In genomic region chr10:39630811-39631210, GRCm38 (mm10) we compare ENCODE assay signal across 13 mouse cellular contexts. TPM values are rescaled to one million over a fixed set of nuclear protein-coding genes. Genes with fewer than 3 reads are reported as not detected.
A peak's percentile ranks its signal among the peaks of the same experiment; 100 is the strongest.
DNase-seq lines count a peak whose midpoint lies in the region; ATAC-seq and TF ChIP-seq lines count a peak whose summit lies in the region.
"Had no signal": no experiment of that assay in that cellular context is flagged by ENCODE, and none has a peak within 500 bp of the region (broad histone marks: within the 10 kb centered on the region; RNA-seq: fewer than 3 reads in every experiment).

No protein-coding gene starts in this region.

- DNase-seq in heart, adult 18-20 months: no peak
- no peak for DNase-seq in lung, postnatal 25 days (ENCODE audit: low spot score)
- no peak for DNase-seq in midbrain, embryonic 10.5 days (ENCODE audit: low spot score)
- no peak for DNase-seq in adrenal gland, postnatal 4 days (ENCODE audit: low spot score in 2 of 2)
- no peak for DNase-seq in left cerebral cortex, adult 2 months (ENCODE audit: extremely low spot score in 1 of 2, low spot score in 2 of 2)
- DNase-seq: cerebellum, postnatal 36 days; kidney, postnatal 14 days; thymus, postnatal 25 days had no signal

- no peak for ATAC-seq in heart, embryonic 11.5 days (replicated peaks; ENCODE audit: insufficient number of reproducible peaks, low FRiP score, low TSS enrichment)
- ATAC-seq in lung, embryonic 15.5 days (ENCODE audit: borderline replicate concordance, extremely low read depth, low FRiP score, low TSS enrichment): no peak
- no peak for ATAC-seq in stomach, embryonic 16.5 days (ENCODE audit: insufficient read depth, low FRiP score)

- no peak for TF ChIP-seq CTCF in left cerebral cortex, adult 2 months (IDR thresholded peaks at IDR 0.05)

- H3K9ac ChIP-seq in heart, embryonic 11.5 days (ENCODE audit: low read depth, low read length): no peak overlapping the region
- H3K9ac ChIP-seq in lung, embryonic 15.5 days: no peak overlapping the region
- H3K9ac ChIP-seq in stomach, embryonic 16.5 days (ENCODE audit: low read length): peak overlapping the region; percentile 56
- H3K9ac ChIP-seq: liver, embryonic 15.5 days had no signal

- intact Hi-C loops in left cerebral cortex, adult 2 months (cut with DNase I): loop anchor here (1.0 to 5.0 kb wide), 5 partner anchors 48 to 459 kb away; no protein-coding TSS in a partner anchor

- no peaks in the 10 kb centered on the region for H3K9me3 ChIP-seq in heart, embryonic 11.5 days (replicated peaks; ENCODE audit: control insufficient read depth, low read length)
- H3K9me3 ChIP-seq in lung, embryonic 15.5 days: no peaks in the 10 kb centered on the region
- H3K9me3 ChIP-seq in midbrain, embryonic 10.5 days (replicated peaks): no peaks in the 10 kb centered on the region
- no peaks in the 10 kb centered on the region for H3K9me3 ChIP-seq in stomach, embryonic 16.5 days (replicated peaks; ENCODE audit: control insufficient read depth, low read length)
- H3K9me3 ChIP-seq: liver, embryonic 15.5 days had no signal

- H3K4me3 ChIP-seq in heart, embryonic 11.5 days (ENCODE audit: low read depth, low read length): no peak overlapping the region
- H3K4me3 ChIP-seq in lung, embryonic 15.5 days: no peak overlapping the region
- no peak overlapping the region for H3K4me3 ChIP-seq in midbrain, embryonic 10.5 days
- H3K4me3 ChIP-seq in stomach, embryonic 16.5 days (replicated peaks; ENCODE audit: low read length): no peak overlapping the region
- H3K4me3 ChIP-seq in left cerebral cortex, adult 2 months: no peak overlapping the region
- H3K4me3 ChIP-seq: liver, embryonic 15.5 days had no signal

- H3K36me3 ChIP-seq in heart, embryonic 11.5 days (ENCODE audit: control insufficient read depth, insufficient read depth, low read length): peaks cover 8% of the 10 kb centered on the region; the same call in 1 of the 2 replicates
- peaks cover 22% of the 10 kb centered on the region; the same call in 1 of the 2 replicates for H3K36me3 ChIP-seq in lung, embryonic 15.5 days
- H3K36me3 ChIP-seq in midbrain, embryonic 10.5 days: peaks cover 19% of the 10 kb centered on the region
- peaks cover 11% of the 10 kb centered on the region; the same call in 1 of the 2 replicates for H3K36me3 ChIP-seq in stomach, embryonic 16.5 days (ENCODE audit: control insufficient read depth, insufficient read depth, low read length)
- H3K36me3 ChIP-seq: liver, embryonic 15.5 days had no signal

- H3K4me1 ChIP-seq in heart, embryonic 11.5 days (ENCODE audit: control insufficient read depth, insufficient read depth, low read length): peaks cover 25% of the 10 kb centered on the region
- H3K4me1 ChIP-seq in lung, embryonic 15.5 days: peaks cover 48% of the 10 kb centered on the region
- peaks cover 46% of the 10 kb centered on the region for H3K4me1 ChIP-seq in midbrain, embryonic 10.5 days
- peaks cover 45% of the 10 kb centered on the region for H3K4me1 ChIP-seq in stomach, embryonic 16.5 days (ENCODE audit: control insufficient read depth, insufficient read depth, low read length)

- no peaks in the 10 kb centered on the region for H3K27me3 ChIP-seq in heart, embryonic 11.5 days (ENCODE audit: control insufficient read depth, insufficient read depth, low read length)
- no peaks in the 10 kb centered on the region for H3K27me3 ChIP-seq in lung, embryonic 15.5 days
- no peaks in the 10 kb centered on the region; the same call in 1 of the 2 replicates for H3K27me3 ChIP-seq in midbrain, embryonic 10.5 days (ENCODE audit: low read depth, poor library complexity, severe bottlenecking)
- H3K27me3 ChIP-seq in stomach, embryonic 16.5 days (ENCODE audit: control insufficient read depth, insufficient read depth, low read length): no peaks in the 10 kb centered on the region
- H3K27me3 ChIP-seq: CH12.LX; liver, embryonic 15.5 days had no signal

- H3K4me2 ChIP-seq in heart, embryonic 11.5 days: peak overlapping the region; percentile 43
- no peak overlapping the region; the same call in 1 of the 2 replicates for H3K4me2 ChIP-seq in lung, embryonic 15.5 days
- no peak overlapping the region for H3K4me2 ChIP-seq in stomach, embryonic 16.5 days (ENCODE audit: low read depth, low read length)
- H3K4me2 ChIP-seq: liver, embryonic 15.5 days had no signal

- H3K27ac ChIP-seq in heart, embryonic 11.5 days (ENCODE audit: low read depth, low read length): peak overlapping the region; percentile 79
- H3K27ac ChIP-seq in lung, embryonic 15.5 days: peak overlapping the region; percentile 90
- H3K27ac ChIP-seq in midbrain, embryonic 10.5 days (replicated peaks): 0 out of 2 replicates have a peak overlapping the region, but pooled peaks have one; percentile 33
- peak overlapping the region; percentile 94 for H3K27ac ChIP-seq in stomach, embryonic 16.5 days (ENCODE audit: low read length)
- H3K27ac ChIP-seq in left cerebral cortex, adult 2 months: no peak overlapping the region
- H3K27ac ChIP-seq: liver, embryonic 15.5 days had no signal

- WGBS in heart, embryonic 11.5 days (ENCODE audit: insufficient replicate concordance): 27% methylated on average over 6 of the region's 6 CpGs
- WGBS in lung, embryonic 15.5 days: 39% methylated on average over 6 of the region's 6 CpGs
- WGBS in midbrain, embryonic 10.5 days: 52% methylated on average over 6 of the region's 6 CpGs
- WGBS in stomach, embryonic 16.5 days: 42% methylated on average over 6 of the region's 6 CpGs

RNA-seq across cellular contexts. Expression of gene Traf3ip2, which starts 18.1 kb away (rescaled TPM):
- 11.6 and 12.9 TPM in 2 replicates for polyA plus RNA-seq in heart, embryonic 11.5 days (2014; fragmentation: Nextera tagmentation; extraction: Ambion mirVana)
- 1 to 10 TPM; 4.7 to 5.4 TPM for total RNA-seq in heart, adult 18-20 months (2021)
- 30.1 and 33.5 TPM in 2 replicates for polyA plus RNA-seq in lung, embryonic 15.5 days (2015; fragmentation: Nextera tagmentation; extraction: Ambion mirVana)
- 5.5 and 9.5 TPM in 2 replicates for polyA plus RNA-seq in midbrain, embryonic 10.5 days (2016; fragmentation: Nextera tagmentation; extraction: Ambion mirVana)
- 32.1 and 33.1 TPM in 2 replicates for polyA plus RNA-seq in stomach, embryonic 16.5 days (2015; fragmentation: Nextera tagmentation; extraction: Ambion mirVana)
- 10 to 100 TPM; 24.0 to 24.8 TPM for total RNA-seq in adrenal gland, postnatal 4 days (2021)
- under 1 TPM; 0.61 to 0.82 TPM for total RNA-seq in left cerebral cortex, adult 2 months (2021)
